Mouse (Mus musculus) thymus, postnatal 25 days (tissue): ENCODE measurements around the gene Erc2.

Experiments
- DNase-seq: peaks from one replicate; pipeline ENCODE4 v3.0.0; 2022

Erc2 gene

GRCm38 (mm10) chr14:28399897-28400296 lies 777.7 kb downstream of the Erc2 start:
- DNase-seq, result no peak

DNA sequence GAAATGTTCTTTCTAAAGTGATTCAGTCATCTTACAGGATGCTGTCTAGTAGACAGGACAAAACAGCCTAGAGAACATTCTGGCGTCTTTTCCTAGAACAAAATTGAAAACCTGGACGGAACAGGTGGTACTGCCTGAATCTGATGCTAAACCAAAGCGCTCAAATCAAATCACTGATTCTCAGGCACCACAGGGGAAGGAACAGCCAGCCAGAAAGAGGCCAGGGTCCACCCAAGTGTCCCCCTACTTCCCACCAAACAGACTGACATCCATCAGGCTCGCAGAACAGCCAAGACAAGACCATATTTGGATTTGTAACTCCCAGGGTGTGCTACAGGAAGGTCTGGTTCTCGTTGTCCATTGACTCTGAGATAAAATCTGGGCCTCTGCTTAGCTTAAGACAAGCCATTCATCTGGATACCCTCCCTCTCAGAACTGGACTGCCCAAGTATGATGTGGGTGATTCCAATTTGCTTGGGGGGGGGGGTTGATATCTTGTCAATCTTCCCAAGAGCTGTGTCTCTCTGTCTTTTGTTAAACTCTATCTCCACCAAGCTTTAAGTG lies 783.1 kb downstream of the Erc2 start:
- DNase-seq, result no peak

DNA sequence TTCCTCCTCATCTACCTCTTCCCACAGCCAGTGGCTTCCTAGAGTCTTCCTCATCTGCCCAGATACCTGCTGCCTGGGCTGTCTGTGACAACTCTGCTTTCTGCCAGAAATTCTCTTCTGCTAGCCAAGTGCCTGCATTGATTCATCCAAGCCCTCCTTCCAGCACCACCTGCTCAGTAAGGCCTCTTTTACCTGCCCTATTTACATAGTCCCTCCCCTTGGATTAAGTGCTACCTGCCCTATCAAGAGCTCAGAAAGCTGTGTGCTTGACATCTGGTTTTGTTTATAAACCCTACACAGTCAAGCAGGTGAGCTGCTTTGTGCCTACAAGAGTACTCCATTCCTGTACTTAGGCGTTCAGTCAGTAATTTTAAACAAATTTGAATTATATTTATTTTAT lies 787.2 kb downstream of the Erc2 start:
- DNase-seq, result no peak

GRCm38 (mm10) chr14:28409796-28410347 lies 787.6 kb downstream of the Erc2 start:
- no peak for DNase-seq

GRCm38 (mm10) chr14:28410789-28411225 lies 788.6 kb downstream of the Erc2 start:
- DNase-seq, result no peak

DNA sequence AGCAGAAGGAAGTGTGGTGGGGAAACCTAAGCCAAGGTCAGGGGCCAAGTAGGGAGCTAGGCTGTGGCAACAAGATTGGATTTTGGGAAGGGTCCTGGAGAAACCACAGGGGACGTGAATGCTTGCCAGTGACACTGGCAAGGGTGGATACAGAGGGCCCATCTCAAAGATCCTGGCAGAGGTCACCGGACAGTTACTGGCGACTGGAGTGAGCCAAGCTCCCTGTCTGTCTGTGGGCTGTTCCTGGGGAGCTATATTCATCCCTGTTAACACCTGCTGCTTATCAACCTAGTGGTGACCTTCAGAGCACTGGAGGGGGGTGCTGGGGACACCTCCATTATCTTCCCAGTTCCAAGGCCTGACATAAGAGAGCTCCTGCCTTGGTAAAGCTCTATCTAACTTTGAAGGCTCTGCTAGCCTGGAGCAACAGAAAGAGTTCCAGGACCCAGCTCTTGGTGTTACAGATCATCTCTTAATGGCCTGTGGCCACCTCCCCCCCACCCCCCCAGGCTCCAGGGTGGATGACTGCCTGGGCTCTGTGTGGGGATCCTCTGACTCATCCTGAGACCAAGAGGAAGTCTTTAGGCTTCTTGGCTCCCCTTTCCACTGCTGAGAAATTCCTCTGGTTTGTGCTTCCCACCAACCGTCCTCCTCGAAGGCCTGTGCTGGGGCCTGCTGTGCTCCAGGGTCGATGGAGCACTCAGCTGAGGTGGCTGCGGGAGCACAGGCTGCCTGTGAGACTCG lies 790.2 kb downstream of the Erc2 start:
- DNase-seq, result no peak

- DNase-seq, result no peak
These were observed 791.3 kb downstream of the Erc2 start for GRCm38 (mm10) chr14:28413516-28413915.

- no peak for DNase-seq
These were observed 794.8 kb downstream of the Erc2 start for GRCm38 (mm10) chr14:28417019-28417418.

- no peak for DNase-seq
These were observed 796.3 kb downstream of the Erc2 start for GRCm38 (mm10) chr14:28418497-28418896.

- DNase-seq, result no peak
These were observed 797.0 kb downstream of the Erc2 start for GRCm38 (mm10) chr14:28419188-28419587.

- no peak for DNase-seq
These were observed 798.4 kb downstream of the Erc2 start for GRCm38 (mm10) chr14:28420596-28420995.

- no peak for DNase-seq
These were observed 804.4 kb downstream of the Erc2 start for GRCm38 (mm10) chr14:28426610-28427009.

DNA sequence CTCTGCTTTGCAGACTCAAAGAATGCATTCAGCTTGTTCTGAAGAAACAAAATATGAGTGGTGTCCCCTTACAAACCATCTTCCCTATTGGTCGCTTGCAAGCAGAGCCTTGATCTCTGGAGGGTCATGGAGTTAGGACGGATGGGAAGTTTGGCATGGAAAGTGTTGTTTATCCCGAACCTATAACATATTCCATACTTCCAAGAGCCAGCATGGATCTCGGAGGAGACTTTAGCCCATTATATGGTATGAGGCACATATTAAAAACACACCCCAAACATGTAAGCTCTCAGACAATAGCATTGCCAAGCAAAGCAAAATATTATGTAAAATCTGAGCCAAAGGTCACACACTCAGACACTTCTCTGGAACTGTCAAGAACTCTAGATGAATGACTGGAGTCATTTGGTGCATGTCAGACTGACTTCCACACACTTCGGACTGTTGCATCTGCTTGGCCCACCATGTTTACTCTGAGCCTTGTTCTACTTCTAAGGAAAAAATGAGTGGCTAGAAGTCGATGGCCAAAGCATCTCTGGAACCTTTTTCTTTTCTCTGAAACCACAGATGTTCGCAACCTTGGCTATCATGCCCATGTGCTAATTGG lies 809.6 kb downstream of the Erc2 start:
- no peak for DNase-seq

GRCm38 (mm10) chr14:28434996-28435395 lies 812.8 kb downstream of the Erc2 start:
- DNase-seq, result no peak

DNA sequence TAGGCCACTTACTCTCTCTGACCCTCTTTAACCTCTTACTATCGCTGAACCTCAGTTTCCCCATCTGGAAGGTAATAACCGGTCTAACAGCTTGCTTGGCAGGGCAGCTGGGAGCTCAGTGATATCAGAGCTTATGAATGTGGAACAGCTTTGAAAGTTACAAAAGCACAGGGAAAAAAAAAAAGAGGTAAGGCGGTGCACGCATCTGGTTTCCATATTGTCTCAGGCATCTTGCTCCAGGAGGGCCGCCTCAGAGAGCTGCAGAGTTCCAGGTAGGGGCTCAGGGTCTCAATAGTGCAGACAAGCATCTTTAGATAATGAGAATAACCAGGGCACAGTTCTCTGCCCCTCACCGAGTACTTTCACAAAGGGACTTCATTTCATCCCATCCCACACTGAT lies 816.9 kb downstream of the Erc2 start:
- no peak for DNase-seq

DNA sequence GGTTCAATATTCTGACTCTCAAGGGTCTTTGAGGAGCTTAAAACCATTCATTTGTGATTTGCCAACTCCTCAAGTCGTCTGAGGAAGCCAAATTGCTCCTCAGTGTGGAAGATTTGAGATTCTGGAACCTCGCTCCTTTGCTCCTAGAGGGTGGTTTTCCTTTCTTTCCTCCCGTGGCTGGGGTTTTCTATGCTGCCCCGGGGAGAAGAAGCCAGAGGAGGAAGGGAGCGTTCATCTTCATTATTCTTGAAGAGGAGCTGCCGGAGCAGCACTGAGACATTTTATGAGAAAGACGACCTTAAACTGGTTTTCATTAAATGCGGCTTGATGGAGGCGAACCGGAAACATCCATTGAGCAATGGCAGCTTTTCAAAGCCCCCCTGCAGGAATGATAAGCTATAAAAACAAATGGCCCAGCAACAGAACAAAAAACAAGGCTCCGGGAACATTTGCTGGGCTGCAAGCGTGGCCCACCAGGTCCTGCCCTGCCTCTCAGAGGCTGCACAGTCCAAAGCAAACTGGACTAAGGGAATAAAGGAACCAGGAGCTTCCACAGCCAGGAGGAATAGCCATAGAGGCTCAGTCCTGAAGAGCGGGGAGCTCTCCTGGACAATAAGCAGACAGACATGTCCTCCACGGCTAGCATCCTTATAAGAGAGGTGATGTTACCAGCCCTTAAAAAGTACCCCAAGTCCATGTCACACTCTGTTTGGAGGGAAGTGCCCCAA lies 819.2 kb downstream of the Erc2 start:
- DNase-seq, result no peak

DNA sequence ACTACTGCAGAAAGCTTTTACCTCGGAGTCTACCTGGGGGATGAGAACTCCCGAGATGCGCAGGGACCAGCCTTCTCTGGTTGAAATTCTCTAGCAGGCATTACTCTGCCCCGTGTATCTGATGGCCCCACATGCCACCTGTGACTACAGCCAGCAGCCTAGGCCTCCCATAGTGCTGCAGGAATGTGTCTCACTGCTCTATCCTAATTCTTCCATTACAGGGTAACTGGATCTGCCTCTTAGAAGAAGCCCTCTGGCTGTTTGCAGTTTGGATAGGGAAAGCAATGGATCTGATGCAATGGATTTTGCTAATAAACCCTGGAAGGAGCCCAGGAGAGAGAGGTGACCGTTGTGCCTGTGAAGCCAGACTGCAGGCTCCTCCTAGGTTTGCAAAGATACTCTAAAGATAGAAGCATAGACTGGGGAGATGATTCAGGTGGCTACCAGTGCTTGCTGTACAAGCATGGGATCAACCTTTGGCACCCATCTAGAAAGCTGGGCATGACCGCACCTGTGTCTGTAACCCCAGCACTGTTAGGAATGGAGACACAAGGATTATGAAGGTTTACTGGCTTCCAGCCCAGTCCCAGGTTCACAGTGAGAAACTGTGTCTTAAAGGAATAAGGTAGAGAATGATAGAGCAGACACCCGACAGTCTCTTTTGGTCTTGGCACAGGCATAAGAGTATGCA lies 821.2 kb downstream of the Erc2 start:
- no peak for DNase-seq

DNA sequence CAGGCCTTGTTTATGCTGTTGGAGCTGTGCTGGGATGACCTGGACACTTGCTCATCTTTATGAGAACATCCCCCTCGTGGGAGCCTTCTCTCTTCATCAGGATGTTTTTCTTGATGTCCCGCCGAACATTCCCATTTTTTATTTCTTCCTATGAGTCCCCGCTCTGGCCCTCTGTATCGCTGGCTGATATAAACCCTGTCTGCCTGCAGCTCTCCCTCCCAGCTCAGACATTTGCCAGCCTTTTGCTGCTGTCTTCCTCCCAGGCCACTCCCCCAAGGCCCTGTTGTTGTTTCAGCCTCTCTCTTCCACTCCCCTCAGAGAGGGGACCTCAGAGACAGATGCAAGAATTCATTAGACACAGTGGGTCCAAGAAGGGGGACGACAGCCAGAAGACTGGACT lies 823.5 kb downstream of the Erc2 start:
- DNase-seq, result no peak

DNA sequence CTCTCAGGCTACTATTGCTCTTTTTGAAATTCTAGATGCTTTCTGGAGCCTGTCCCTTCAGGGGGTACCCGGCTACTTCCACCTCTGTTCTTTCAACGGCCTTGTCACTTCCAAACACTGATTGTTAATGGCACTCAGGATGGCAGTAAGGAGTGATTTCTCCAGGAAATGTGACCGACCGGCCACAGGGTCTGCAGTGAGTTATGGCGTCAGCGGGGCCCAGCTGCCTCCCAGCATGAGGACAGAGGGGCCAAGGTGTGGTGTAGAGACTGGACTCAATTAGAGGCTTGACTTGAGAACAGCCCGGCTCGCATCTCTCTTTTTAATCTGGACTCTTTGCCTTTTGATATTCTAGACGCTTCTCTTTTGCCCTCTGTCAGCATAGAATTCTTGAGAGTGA lies 829.5 kb downstream of the Erc2 start:
- DNase-seq, result no peak

DNA sequence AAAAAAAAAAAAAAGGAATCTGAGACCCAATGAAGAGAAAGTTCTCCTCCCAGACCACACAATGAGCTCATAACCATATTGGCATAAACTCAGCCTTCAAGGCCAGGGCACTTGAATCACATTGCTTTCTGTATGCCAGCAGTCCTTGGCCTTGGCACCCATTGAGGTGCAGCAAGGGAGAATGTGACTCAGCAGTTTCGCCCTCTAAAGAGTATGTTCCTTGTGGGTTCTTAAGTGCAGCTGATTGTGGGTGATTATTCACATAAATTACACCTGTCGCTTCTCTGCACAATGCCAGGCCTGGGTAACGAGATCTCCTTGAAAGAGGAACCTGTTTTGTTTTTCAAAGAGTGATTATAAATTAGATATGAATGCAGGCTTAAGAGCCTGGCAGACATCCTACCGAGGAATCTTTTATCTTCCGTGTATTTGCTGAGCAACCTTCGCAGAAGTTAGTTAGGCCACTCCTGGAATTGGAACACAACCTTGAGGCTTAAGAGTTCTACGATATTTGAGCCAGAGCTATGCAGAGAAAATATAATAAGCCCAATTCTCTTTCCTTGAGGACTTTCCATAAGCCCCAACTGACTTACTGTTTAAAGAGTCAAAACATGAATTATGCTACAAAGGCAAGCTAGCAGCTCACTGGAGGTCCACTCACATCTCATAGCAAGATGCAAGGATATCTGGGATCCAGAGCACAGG lies 834.3 kb downstream of the Erc2 start:
- no peak for DNase-seq

- no peak for DNase-seq
These were observed 835.2 kb downstream of the Erc2 start for GRCm38 (mm10) chr14:28457428-28457827.

- no peak for DNase-seq
These were observed 845.7 kb downstream of the Erc2 start for GRCm38 (mm10) chr14:28467956-28468355.
